Mouse (Mus musculus): ENCODE data around the gene Cnpy3. TPM values are rescaled to one million over a fixed set of nuclear protein-coding genes. Genes with fewer than 3 reads are reported as not detected.
A peak's percentile ranks its signal among the peaks of the same experiment; 100 is the strongest.

Gene Cnpy3
- polyA plus RNA-seq, 1 experiment from 2014 or later = 110 TPM

GRCm38 (mm10) chr17:46736160-46736559 is 15.9 kb downstream of the Cnpy3 start:
- in situ Hi-C loops (cut with MboI; ENCODE audit: low pct_unique_long_range_greater_than_20kb) = no loop called here
- ATAC-seq (no peak), DNase-seq (ENCODE audit: low read depth, low spot score) (no peak)
- H3K27me3 ChIP-seq = no peaks in the 10 kb centered on the region
- TF ChIP-seq CTCF (IDR thresholded peaks at IDR 0.05) = peak; percentile 71
- ChIA-PET CTCF (interaction anchor here (0.8 kb wide), 1 partner anchor 38 kb away, joined by 4 read pairs; no protein-coding TSS in a partner anchor), POLR2A (interaction anchor here (1.4 kb wide), 1 partner anchor 38 kb away, joined by 3 read pairs; no protein-coding TSS in a partner anchor)

- ChIA-PET CTCF (interaction anchor here (0.7 kb wide), 1 partner anchor 12 kb away, joined by 4 read pairs; no protein-coding TSS in a partner anchor), POLR2A (no interaction called here)
- H3K27me3 ChIP-seq = no peaks in the 10 kb centered on the region
- no peak for TF ChIP-seq CTCF (IDR thresholded peaks at IDR 0.05)
- ATAC-seq (no peak), DNase-seq (ENCODE audit: low read depth, low spot score) (no peak)
- in situ Hi-C loops (cut with MboI; ENCODE audit: low pct_unique_long_range_greater_than_20kb) = no loop called here
Observed at GRCm38 (mm10) chr17:46735287-46735686, 16.7 kb downstream of the Cnpy3 start.

GRCm38 (mm10) chr17:46734055-46734454 is 18.0 kb downstream of the Cnpy3 start:
- DNase-seq (ENCODE audit: low read depth, low spot score) = no peak
- POLR2A ChIA-PET = interaction anchor here (0.7 to 0.9 kb wide), 2 partner anchors 30 to 40 kb away, joined by 4 to 8 read pairs; partner anchors contain the start of gene Ppp2r5d
- no peak for TF ChIP-seq CTCF (IDR thresholded peaks at IDR 0.05)
- ATAC-seq = no peak
- CTCF ChIA-PET = interaction anchor here (0.7 kb wide), 1 partner anchor 12 kb away, joined by 3 read pairs; no protein-coding TSS in a partner anchor
- no peaks in the 10 kb centered on the region for H3K27me3 ChIP-seq
- in situ Hi-C loops (cut with MboI; ENCODE audit: low pct_unique_long_range_greater_than_20kb) = no loop called here

- H3K27me3 ChIP-seq = no peaks in the 10 kb centered on the region
- DNase-seq (ENCODE audit: low read depth, low spot score) (no peak), ATAC-seq (peak; percentile 27)
- CTCF ChIA-PET = no interaction called here
- in situ Hi-C loops (cut with MboI; ENCODE audit: low pct_unique_long_range_greater_than_20kb) = no loop called here
- POLR2A ChIA-PET = no interaction called here
- no peak for TF ChIP-seq CTCF (IDR thresholded peaks at IDR 0.05)
Observed at GRCm38 (mm10) chr17:46728904-46729318, 23.1 kb downstream of the Cnpy3 start, which contains the start of gene Gnmt. Gene Gnmt, minus strand, starts transcription at chr17:46729168.

GRCm38 (mm10) chr17:46728496-46728895 is 23.5 kb downstream of the Cnpy3 start:
- ATAC-seq = no peak
- CTCF ChIA-PET = no interaction called here
- DNase-seq (ENCODE audit: low read depth, low spot score) = no peak
- no peaks in the 10 kb centered on the region for H3K27me3 ChIP-seq
- POLR2A ChIA-PET = no interaction called here
- no peak for TF ChIP-seq CTCF (IDR thresholded peaks at IDR 0.05)
- in situ Hi-C loops (cut with MboI; ENCODE audit: low pct_unique_long_range_greater_than_20kb) = no loop called here

- ATAC-seq = no peak
- DNase-seq (ENCODE audit: low read depth, low spot score) = no peak
- H3K27me3 ChIP-seq = no peaks in the 10 kb centered on the region
- no peak for TF ChIP-seq CTCF (IDR thresholded peaks at IDR 0.05)
- in situ Hi-C loops (cut with MboI; ENCODE audit: low pct_unique_long_range_greater_than_20kb) = no loop called here
- ChIA-PET POLR2A (interaction anchor here (0.7 kb wide), 1 partner anchor 13 kb away, joined by 4 read pairs; no protein-coding TSS in a partner anchor), CTCF (no interaction called here)
Observed at GRCm38 (mm10) chr17:46728021-46728420, 24.0 kb downstream of the Cnpy3 start.

GRCm38 (mm10) chr17:46727271-46727670 is 24.7 kb downstream of the Cnpy3 start:
- no peaks in the 10 kb centered on the region for H3K27me3 ChIP-seq
- ATAC-seq (no peak), DNase-seq (ENCODE audit: low read depth, low spot score) (no peak)
- in situ Hi-C loops (cut with MboI; ENCODE audit: low pct_unique_long_range_greater_than_20kb) = no loop called here
- ChIA-PET POLR2A (interaction anchor here (1.0 kb wide), 2 partner anchors 12 to 30 kb away, joined by 3 read pairs; no protein-coding TSS in a partner anchor), CTCF (no interaction called here)
- no peak for TF ChIP-seq CTCF (IDR thresholded peaks at IDR 0.05)

- H3K27me3 ChIP-seq = no peaks in the 10 kb centered on the region
- no peak for ATAC-seq
- in situ Hi-C loops (cut with MboI; ENCODE audit: low pct_unique_long_range_greater_than_20kb) = no loop called here
- no peak for DNase-seq (ENCODE audit: low read depth, low spot score)
- ChIA-PET CTCF (interaction anchor here (2.7 kb wide), 1 partner anchor 10 kb away, joined by 21 read pairs; no protein-coding TSS in a partner anchor), POLR2A (interaction anchor here (1.0 kb wide), 2 partner anchors 11 to 28 kb away, joined by 3 read pairs; no protein-coding TSS in a partner anchor)
- no peak for TF ChIP-seq CTCF (IDR thresholded peaks at IDR 0.05)
Observed at GRCm38 (mm10) chr17:46725731-46726645, 26.0 kb downstream of the Cnpy3 start.

GRCm38 (mm10) chr17:46725273-46725672 is 26.7 kb downstream of the Cnpy3 start:
- ATAC-seq (no peak), DNase-seq (ENCODE audit: low read depth, low spot score) (no peak)
- POLR2A ChIA-PET = no interaction called here
- in situ Hi-C loops (cut with MboI; ENCODE audit: low pct_unique_long_range_greater_than_20kb) = no loop called here
- no peak for TF ChIP-seq CTCF (IDR thresholded peaks at IDR 0.05)
- CTCF ChIA-PET = interaction anchor here (2.7 kb wide), 1 partner anchor 10 kb away, joined by 21 read pairs; no protein-coding TSS in a partner anchor
- H3K27me3 ChIP-seq = no peaks in the 10 kb centered on the region

GRCm38 (mm10) chr17:46724477-46725084 is 27.4 kb downstream of the Cnpy3 start:
- ChIA-PET CTCF (interaction anchor here (2.7 kb wide), 1 partner anchor 9 kb away, joined by 21 read pairs; no protein-coding TSS in a partner anchor), POLR2A (interaction anchor here (0.7 kb wide), 1 partner anchor 11 kb away, joined by 3 read pairs; no protein-coding TSS in a partner anchor)
- ATAC-seq = no peak
- no peak for DNase-seq (ENCODE audit: low read depth, low spot score)
- no peak for TF ChIP-seq CTCF (IDR thresholded peaks at IDR 0.05)
- no peaks in the 10 kb centered on the region for H3K27me3 ChIP-seq
- in situ Hi-C loops (cut with MboI; ENCODE audit: low pct_unique_long_range_greater_than_20kb) = no loop called here

Measured in Patski (cell line).